Comparison of ENCODE assay signal across 8 mouse cellular contexts in genomic region chr17:56552781-56553363, GRCm38 (mm10). TPM values are rescaled to one million over a fixed set of nuclear protein-coding genes. Genes with fewer than 3 reads are reported as not detected.
A peak's percentile ranks its signal among the peaks of the same experiment; 100 is the strongest.
DNase-seq lines count a peak whose midpoint lies in the region; ATAC-seq and TF ChIP-seq lines count a peak whose summit lies in the region.

No protein-coding gene starts in this region.

- no peaks in the 10 kb centered on the region for H3K36me3 ChIP-seq in kidney, embryonic 15.5 days
- no peaks in the 10 kb centered on the region for H3K36me3 ChIP-seq in liver, embryonic 11.5 days (ENCODE audit: control insufficient read depth, insufficient read depth, low read length)
- no peaks in the 10 kb centered on the region; the same call in 1 of the 2 replicates for H3K36me3 ChIP-seq in neural tube, embryonic 11.5 days (ENCODE audit: control insufficient read depth, insufficient read depth, low read length)

- no peaks in the 10 kb centered on the region for H3K9me3 ChIP-seq in kidney, embryonic 15.5 days (replicated peaks)
- no peaks in the 10 kb centered on the region for H3K9me3 ChIP-seq in liver, embryonic 11.5 days (ENCODE audit: control insufficient read depth, low read length)
- H3K9me3 ChIP-seq in neural tube, embryonic 11.5 days (ENCODE audit: control insufficient read depth, low read length), result no peaks in the 10 kb centered on the region

- in situ Hi-C loops in Patski (cut with MboI; ENCODE audit: low pct_unique_long_range_greater_than_20kb), result loop anchor here (5.0 kb wide), 1 partner anchor 196 kb away; no protein-coding TSS in a partner anchor

- WGBS in kidney, embryonic 15.5 days, result 64% methylated on average over 5 of the region's 5 CpGs
- 50% methylated on average over 5 of the region's 5 CpGs for WGBS in liver, embryonic 11.5 days
- WGBS in neural tube, embryonic 11.5 days, result 59% methylated on average over 5 of the region's 5 CpGs

- H3K4me2 ChIP-seq in kidney, embryonic 15.5 days, result no peak overlapping the region
- H3K4me2 ChIP-seq in liver, embryonic 11.5 days, result no peak overlapping the region
- no peak overlapping the region for H3K4me2 ChIP-seq in neural tube, embryonic 11.5 days (ENCODE audit: low read depth)

- CTCF ChIA-PET in Patski (lab: Charles Lee), result interaction anchor here (0.8 to 3.3 kb wide), 10 partner anchors 11 to 227 kb away, joined by 3 to 13 read pairs (median 3); partner anchors contain the start of gene Kdm4b

- H3K27me3 ChIP-seq in Patski, result no peaks in the 10 kb centered on the region
- no peaks in the 10 kb centered on the region for H3K27me3 ChIP-seq in kidney, embryonic 15.5 days
- H3K27me3 ChIP-seq in liver, embryonic 11.5 days (replicated peaks; ENCODE audit: control insufficient read depth, insufficient read depth, low read length), result no peaks in the 10 kb centered on the region
- no peaks in the 10 kb centered on the region for H3K27me3 ChIP-seq in neural tube, embryonic 11.5 days (ENCODE audit: control insufficient read depth, insufficient read depth, low read length)

- TF ChIP-seq POLR2A in cortical plate, adult 2 months (IDR thresholded peaks at IDR 0.05; ENCODE audit: extremely low read depth, insufficient read depth, low read length), result no peak

- H3K4me3 ChIP-seq in cortical plate, adult 2 months (ENCODE audit: insufficient read depth, low read length), result no peak overlapping the region
- H3K4me3 ChIP-seq in kidney, embryonic 15.5 days (replicated peaks), result no peak overlapping the region
- H3K4me3 ChIP-seq in liver, embryonic 11.5 days (ENCODE audit: low read depth, low read length), result no peak overlapping the region
- H3K4me3 ChIP-seq in neural tube, embryonic 11.5 days (ENCODE audit: low read depth, low read length), result no peak overlapping the region

- intact Hi-C loops in gastrocnemius, postnatal 14 days (cut with DNase I; ENCODE audit: low total_unique reads), result loop anchor here (5.0 kb wide), 2 partner anchors 61 to 126 kb away; no protein-coding TSS in a partner anchor

- DNase-seq in 3134 (ENCODE audit: extremely low read depth, insufficient read length, low spot score), result peak; percentile 61
- DNase-seq in Patski (ENCODE audit: low read depth, low spot score), result peak; percentile 13
- DNase-seq in gastrocnemius, postnatal 14 days, result peak; percentile 63
- DNase-seq in liver, embryonic 11.5 days (ENCODE audit: low spot score), result peak; percentile 69
- peak; percentile 79 for DNase-seq in neural tube, embryonic 11.5 days (ENCODE audit: low spot score)
- DNase-seq in testis, postnatal 10 days (ENCODE audit: low spot score), result peak; percentile 63

- no peak overlapping the region for H3K27ac ChIP-seq in cortical plate, adult 2 months (ENCODE audit: insufficient read depth, low read length)
- no peak overlapping the region for H3K27ac ChIP-seq in kidney, embryonic 15.5 days
- H3K27ac ChIP-seq in liver, embryonic 11.5 days (ENCODE audit: low read depth, low read length), result no peak overlapping the region
- peak overlapping the region; percentile 63; the same call in 1 of the 2 replicates for H3K27ac ChIP-seq in neural tube, embryonic 11.5 days (ENCODE audit: low read depth, low read length)

- H3K4me1 ChIP-seq in cortical plate, adult 2 months (ENCODE audit: control insufficient read depth, insufficient read depth, low read length), result peaks cover 4% of the 10 kb centered on the region
- peaks cover 9% of the 10 kb centered on the region; the same call in 1 of the 2 replicates for H3K4me1 ChIP-seq in kidney, embryonic 15.5 days
- no peaks in the 10 kb centered on the region; the same call in 1 of the 2 replicates for H3K4me1 ChIP-seq in liver, embryonic 11.5 days (replicated peaks; ENCODE audit: control insufficient read depth, insufficient read depth, low read length)
- peaks cover 9% of the 10 kb centered on the region; the same call in 1 of the 2 replicates for H3K4me1 ChIP-seq in neural tube, embryonic 11.5 days (ENCODE audit: control insufficient read depth, insufficient read depth, low read length)

- ATAC-seq in Patski, result peak; percentile 31
- 0 out of 2 replicates have a peak, but pooled peaks have one; percentile 23 for ATAC-seq in kidney, embryonic 15.5 days (replicated peaks; ENCODE audit: low FRiP score)
- ATAC-seq in liver, embryonic 11.5 days (replicated peaks; ENCODE audit: low FRiP score), result peak; percentile 45; the same call in 1 of the 2 replicates
- ATAC-seq in neural tube, embryonic 11.5 days (ENCODE audit: insufficient read depth, low FRiP score, low TSS enrichment), result peak; percentile 24

- H3K9ac ChIP-seq in kidney, embryonic 15.5 days, result no peak overlapping the region
- no peak overlapping the region for H3K9ac ChIP-seq in liver, embryonic 11.5 days (ENCODE audit: low read depth, low read length)
- H3K9ac ChIP-seq in neural tube, embryonic 11.5 days (ENCODE audit: low read length), result no peak overlapping the region

- POLR2A ChIA-PET in Patski (lab: Charles Lee), result no interaction called here

- TF ChIP-seq CTCF in Patski (IDR thresholded peaks at IDR 0.05), result peak; percentile 99
- peak; percentile 100 for TF ChIP-seq CTCF in cortical plate, adult 2 months (IDR thresholded peaks at IDR 0.05; ENCODE audit: extremely low read depth, insufficient read depth, low read length)

RNA-seq across cellular contexts. Expression of gene Gm20219, which starts 1.3 kb away (rescaled TPM):
- 1.5 TPM for polyA plus RNA-seq in Patski (2021)
- 2.1 and 3.2 TPM in 2 replicates for polyA plus RNA-seq in cortical plate, adult 2 months (2012; rRNA removed)
- total RNA-seq in gastrocnemius, postnatal 14 days (2021), result under 1 TPM; 0.27 to 0.42 TPM
- 1.2 and 1.4 TPM in 2 replicates for polyA plus RNA-seq in kidney, embryonic 15.5 days (2015; fragmentation: Nextera tagmentation; extraction: Ambion mirVana)
- 0.44 and 0.70 TPM in 2 replicates for polyA plus RNA-seq in liver, embryonic 11.5 days (2014; fragmentation: Nextera tagmentation; extraction: Ambion mirVana)
- 1.1 and 2.1 TPM in 2 replicates for polyA plus RNA-seq in neural tube, embryonic 11.5 days (2014; fragmentation: Nextera tagmentation; extraction: Ambion mirVana)

RNA-seq across cellular contexts. Expression of gene Safb2, which starts 31.5 kb away (rescaled TPM):
- 127 TPM for polyA plus RNA-seq in Patski (2021)
- 93.0 and 110 TPM in 2 replicates for polyA plus RNA-seq in cortical plate, adult 2 months (2012; rRNA removed)
- total RNA-seq in gastrocnemius, postnatal 14 days (2021), result 10 to 100 TPM; 25.1 to 34.9 TPM
- 89.5 and 92.4 TPM in 2 replicates for polyA plus RNA-seq in kidney, embryonic 15.5 days (2015; fragmentation: Nextera tagmentation; extraction: Ambion mirVana)
- polyA plus RNA-seq in liver, embryonic 11.5 days (2014; fragmentation: Nextera tagmentation; extraction: Ambion mirVana), result 64.5 and 75.5 TPM in 2 replicates
- 51.6 and 56.8 TPM in 2 replicates for polyA plus RNA-seq in neural tube, embryonic 11.5 days (2014; fragmentation: Nextera tagmentation; extraction: Ambion mirVana)

RNA-seq across cellular contexts. Expression of gene Safb, which starts 31.8 kb away (rescaled TPM):
- polyA plus RNA-seq in Patski (2021), result 159 TPM
- polyA plus RNA-seq in cortical plate, adult 2 months (2012; rRNA removed), result 101 and 110 TPM in 2 replicates
- total RNA-seq in gastrocnemius, postnatal 14 days (2021), result 10 to 100 TPM; 39.4 to 46.2 TPM
- polyA plus RNA-seq in kidney, embryonic 15.5 days (2015; fragmentation: Nextera tagmentation; extraction: Ambion mirVana), result 109 and 125 TPM in 2 replicates
- polyA plus RNA-seq in liver, embryonic 11.5 days (2014; fragmentation: Nextera tagmentation; extraction: Ambion mirVana), result 93.1 and 96.5 TPM in 2 replicates
- polyA plus RNA-seq in neural tube, embryonic 11.5 days (2014; fragmentation: Nextera tagmentation; extraction: Ambion mirVana), result 114 and 120 TPM in 2 replicates

RNA-seq across cellular contexts. Expression of gene Znrf4, which starts 40.6 kb away (rescaled TPM):
- not detected for polyA plus RNA-seq in Patski (2021)
- polyA plus RNA-seq in cortical plate, adult 2 months (2012; rRNA removed), result not detected in 2 replicates
- not detected for total RNA-seq in gastrocnemius, postnatal 14 days (2021)
- polyA plus RNA-seq in kidney, embryonic 15.5 days (2015; fragmentation: Nextera tagmentation; extraction: Ambion mirVana), result not detected in 2 replicates
- not detected in 2 replicates for polyA plus RNA-seq in liver, embryonic 11.5 days (2014; fragmentation: Nextera tagmentation; extraction: Ambion mirVana)
- polyA plus RNA-seq in neural tube, embryonic 11.5 days (2014; fragmentation: Nextera tagmentation; extraction: Ambion mirVana), result not detected in 2 replicates

RNA-seq across cellular contexts. Expression of gene 2410015M20Rik, which starts 56.7 kb away (rescaled TPM):
- 323 TPM for polyA plus RNA-seq in Patski (2021)
- 145 and 159 TPM in 2 replicates for polyA plus RNA-seq in cortical plate, adult 2 months (2012; rRNA removed)
- total RNA-seq in gastrocnemius, postnatal 14 days (2021), result 100 to 1,000 TPM; 193 to 194 TPM
- 239 and 249 TPM in 2 replicates for polyA plus RNA-seq in kidney, embryonic 15.5 days (2015; fragmentation: Nextera tagmentation; extraction: Ambion mirVana)
- 236 and 248 TPM in 2 replicates for polyA plus RNA-seq in liver, embryonic 11.5 days (2014; fragmentation: Nextera tagmentation; extraction: Ambion mirVana)
- 178 and 203 TPM in 2 replicates for polyA plus RNA-seq in neural tube, embryonic 11.5 days (2014; fragmentation: Nextera tagmentation; extraction: Ambion mirVana)

Comparison
In these comparisons a context has a peak if more than half of its experiments do, and no peak if none do; other contexts are left out.
1. DNase-seq: peak in every context shown above with its lines; median percentile 79 in neural tube, embryonic 11.5 days; 69 in liver, embryonic 11.5 days; 63 in gastrocnemius, postnatal 14 days; 63 in testis, postnatal 10 days; 61 in 3134; 13 in Patski.